Mouse (Mus musculus) myocyte (in vitro differentiated cells): ENCODE measurements around the gene Gsk3a. TPM values are rescaled to one million over a fixed set of nuclear protein-coding genes. Genes with fewer than 3 reads are reported as not detected.

Experiments used
- H3K27me3 ChIP-seq: one replicate; pipeline ENCODE4 v1.6.1; 2011; ENCODE audit not compliant: control insufficient read depth, insufficient read depth, insufficient read length
- H3K36me3 ChIP-seq: one replicate; pipeline ENCODE4 v1.6.1; 2011; ENCODE audit not compliant: control insufficient read depth, insufficient read depth
- H3K4me2 ChIP-seq: one replicate; pipeline ENCODE4 v1.6.1; 2011; ENCODE audit warnings: low read depth, control low read depth
- H3K4me3 ChIP-seq: one replicate; pipeline ENCODE4 v1.5.1; 2011; ENCODE audit warnings: mild to moderate bottlenecking, control low read depth, moderate library complexity
- H3K79me2 ChIP-seq: one replicate; pipeline ENCODE4 v1.6.1; 2011; ENCODE audit not compliant: control insufficient read depth, insufficient read depth
- H3ac ChIP-seq: one replicate; pipeline ENCODE4 v1.6.1; 2011; ENCODE audit not compliant: control insufficient read depth, insufficient read length
- CEBPB ChIP-seq: IDR thresholded peaks from 2 replicates; pipeline ENCODE4 v1.6.1; 2011; ENCODE audit warnings: mild to moderate bottlenecking, moderate library complexity; ENCODE audit not compliant: poor library complexity, insufficient read depth, severe bottlenecking
- E2F4 ChIP-seq: IDR thresholded peaks from one replicate; pipeline ENCODE4 v1.6.1; 2011; ENCODE audit warnings: mild to moderate bottlenecking, control low read depth, moderate library complexity; ENCODE audit not compliant: insufficient read depth
- MAX ChIP-seq: IDR thresholded peaks from one replicate; pipeline ENCODE4 v1.6.1; 2011; ENCODE audit warnings: low read depth, mild to moderate bottlenecking, control low read depth
- MYOD1 ChIP-seq, 3 experiments: IDR thresholded peaks; one replicate each; pipeline ENCODE4 v1.6.1; 2011; ENCODE audit warnings: control low read depth in 2 of 3, low read depth in 2 of 3, mild to moderate bottlenecking in 2 of 3, moderate library complexity in 1 of 3; ENCODE audit not compliant: insufficient read length in 2 of 3, control insufficient read depth in 1 of 3
- MYOG ChIP-seq, 3 experiments: IDR thresholded peaks; one replicate each; pipeline ENCODE4 v1.6.1; 2011; ENCODE audit warnings: control low read depth in 2 of 3, low read depth in 2 of 3, mild to moderate bottlenecking in 2 of 3; ENCODE audit not compliant: insufficient read length in 2 of 3, control insufficient read depth in 1 of 3, insufficient read depth in 1 of 3
- POLR2A ChIP-seq: IDR thresholded peaks from one replicate; pipeline ENCODE4 v1.6.1; 2011; ENCODE audit warnings: low read depth, mild to moderate bottlenecking, control low read depth, moderate library complexity; ENCODE audit not compliant: insufficient read length
- POLR2AphosphoS2 ChIP-seq: IDR thresholded peaks from one replicate; pipeline ENCODE4 v1.6.1; 2011; ENCODE audit warnings: low read depth, control low read depth; ENCODE audit not compliant: insufficient read length
- REST ChIP-seq: IDR thresholded peaks from one replicate; pipeline ENCODE4 v1.6.1; 2011; ENCODE audit warnings: mild to moderate bottlenecking, control low read depth, moderate library complexity; ENCODE audit not compliant: insufficient read depth, insufficient read length
- SRF ChIP-seq: IDR thresholded peaks from one replicate; pipeline ENCODE4 v1.6.1; 2011; ENCODE audit warnings: low read depth; ENCODE audit not compliant: control insufficient read depth, insufficient read length
- TCF12 ChIP-seq: IDR thresholded peaks from one replicate; pipeline ENCODE4 v1.6.1; 2011; ENCODE audit warnings: mild to moderate bottlenecking, control low read depth; ENCODE audit not compliant: poor library complexity, insufficient read depth, severe bottlenecking
- TCF3 ChIP-seq: IDR thresholded peaks from one replicate; pipeline ENCODE4 v1.6.1; 2011; ENCODE audit warnings: low read depth, control low read depth; ENCODE audit not compliant: insufficient read length
- USF1 ChIP-seq: IDR thresholded peaks from one replicate; pipeline ENCODE4 v1.6.1; 2011; ENCODE audit warnings: low read depth, mild to moderate bottlenecking, control low read depth, moderate library complexity
- polyA plus RNA-seq: library from polyadenylated mRNA; unstranded; fragments of >200 nt; fragmentation: generic; extraction: Trizol; gene quantifications from one replicate; pipeline ENCODE4 v1.2.1, GENCODE M21; 2012; ENCODE audit warnings: missing spikeins

The Gsk3a gene
- 69.4 TPM for polyA plus RNA-seq

GRCm38 (mm10) chr7:25237249-25238014 is at the start of gene Gsk3a:
Gene Gsk3a (minus strand): TSS chr7:25237851.
- Histone ChIP-seq H3K36me3 (peaks cover 3% of the 10 kb centered on the region), H3K4me3 (peak within 1 kb of the TSS; percentile 40), H3K27me3 (no peaks in the 10 kb centered on the region), H3K79me2 (peaks cover 32% of the 10 kb centered on the region), H3K4me2 (peak within 1 kb of the TSS; percentile 93), H3ac (peak within 1 kb of the TSS; percentile 84)
- TF ChIP-seq MAX, result no peak
- TF ChIP-seq TCF12, result no peak
- no peak for TF ChIP-seq REST
- peak; percentile 66 for TF ChIP-seq POLR2AphosphoS2
- no peak for TF ChIP-seq E2F4
- no peak for TF ChIP-seq MYOG (IDR thresholded peaks at IDR 0.05; ENCODE audit: control insufficient read depth in 1 of 3, insufficient read depth in 1 of 3, insufficient read length in 2 of 3, low read depth in 2 of 3)
- TF ChIP-seq SRF, result no peak
- no peak for TF ChIP-seq MYOD1 (IDR thresholded peaks at IDR 0.05; ENCODE audit: control insufficient read depth in 1 of 3, insufficient read length in 2 of 3, low read depth in 2 of 3)
- TF ChIP-seq TCF3, result no peak
- no peak for TF ChIP-seq CEBPB
- no peak for TF ChIP-seq USF1
- peak; percentile 73 for TF ChIP-seq POLR2A

- Histone ChIP-seq H3K4me2 (no peak overlapping the region), H3K4me3 (no peak overlapping the region), H3K79me2 (peaks cover 17% of the 10 kb centered on the region), H3K36me3 (peaks cover 16% of the 10 kb centered on the region), H3K27me3 (no peaks in the 10 kb centered on the region), H3ac (no peak overlapping the region)
- TF ChIP-seq POLR2AphosphoS2, result peak; percentile 19
- no peak for TF ChIP-seq CEBPB
Measured at GRCm38 (mm10) chr7:25286989-25287388, 49.3 kb upstream of the Gsk3a start.

- H3K4me2 ChIP-seq, result no peak overlapping the region
- no peak overlapping the region for H3K4me3 ChIP-seq
- H3K36me3 ChIP-seq, result peaks cover 16% of the 10 kb centered on the region
- H3ac ChIP-seq, result no peak overlapping the region
- peaks cover 18% of the 10 kb centered on the region for H3K79me2 ChIP-seq
- TF ChIP-seq MYOD1 (IDR thresholded peaks at IDR 0.05; ENCODE audit: control insufficient read depth in 1 of 3, insufficient read length in 2 of 3, low read depth in 2 of 3), result no peak
- TF ChIP-seq REST, result no peak
- TF ChIP-seq MYOG (IDR thresholded peaks at IDR 0.05; ENCODE audit: control insufficient read depth in 1 of 3, insufficient read depth in 1 of 3, insufficient read length in 2 of 3, low read depth in 2 of 3), result no peak
- TF ChIP-seq TCF3, result no peak
- no peak for TF ChIP-seq USF1
- TF ChIP-seq POLR2AphosphoS2, result no peak
- TF ChIP-seq CEBPB, result no peak
- no peak for TF ChIP-seq MAX
- TF ChIP-seq TCF12, result no peak
- no peak for TF ChIP-seq E2F4
- TF ChIP-seq SRF, result no peak
- TF ChIP-seq POLR2A, result no peak
- no peaks in the 10 kb centered on the region for H3K27me3 ChIP-seq
Measured at GRCm38 (mm10) chr7:25285511-25286238, 48.0 kb upstream of the Gsk3a start.

- no peak overlapping the region for H3K4me2 ChIP-seq
- no peaks in the 10 kb centered on the region for H3K27me3 ChIP-seq
- H3K36me3 ChIP-seq, result peaks cover 13% of the 10 kb centered on the region
- peaks cover 21% of the 10 kb centered on the region for H3K79me2 ChIP-seq
- TF ChIP-seq POLR2AphosphoS2, result peak; percentile 20
- TF ChIP-seq TCF12, result no peak
- no peak overlapping the region for H3ac ChIP-seq
- no peak overlapping the region for H3K4me3 ChIP-seq
Measured at GRCm38 (mm10) chr7:25284766-25285165, 47.1 kb upstream of the Gsk3a start.

- H3K79me2 ChIP-seq, result peaks cover 21% of the 10 kb centered on the region
- H3ac ChIP-seq, result no peak overlapping the region
- H3K36me3 ChIP-seq, result peaks cover 7% of the 10 kb centered on the region
- peak overlapping the region; percentile 37 for H3K4me3 ChIP-seq
- H3K27me3 ChIP-seq, result no peaks in the 10 kb centered on the region
- H3K4me2 ChIP-seq, result peak overlapping the region; percentile 87
- no peak for TF ChIP-seq SRF
- no peak for TF ChIP-seq TCF3
- no peak for TF ChIP-seq POLR2A
- no peak for TF ChIP-seq MYOG (IDR thresholded peaks at IDR 0.05; ENCODE audit: control insufficient read depth in 1 of 3, insufficient read depth in 1 of 3, insufficient read length in 2 of 3, low read depth in 2 of 3)
- no peak for TF ChIP-seq USF1
- no peak for TF ChIP-seq CEBPB
- TF ChIP-seq MAX, result no peak
- TF ChIP-seq POLR2AphosphoS2, result no peak
- TF ChIP-seq REST, result no peak
Measured at GRCm38 (mm10) chr7:25284171-25284570, 46.5 kb upstream of the Gsk3a start.
